Mouse (Mus musculus): Measurements from ENCODE around the gene Ank3. TPM values are rescaled to one million over a fixed set of nuclear protein-coding genes. Genes with fewer than 3 reads are reported as not detected.

The Ank3 gene
- total and polyA plus RNA-seq, 3 experiments = 3.2 to 6.7 TPM; not detected in 1

DNA sequence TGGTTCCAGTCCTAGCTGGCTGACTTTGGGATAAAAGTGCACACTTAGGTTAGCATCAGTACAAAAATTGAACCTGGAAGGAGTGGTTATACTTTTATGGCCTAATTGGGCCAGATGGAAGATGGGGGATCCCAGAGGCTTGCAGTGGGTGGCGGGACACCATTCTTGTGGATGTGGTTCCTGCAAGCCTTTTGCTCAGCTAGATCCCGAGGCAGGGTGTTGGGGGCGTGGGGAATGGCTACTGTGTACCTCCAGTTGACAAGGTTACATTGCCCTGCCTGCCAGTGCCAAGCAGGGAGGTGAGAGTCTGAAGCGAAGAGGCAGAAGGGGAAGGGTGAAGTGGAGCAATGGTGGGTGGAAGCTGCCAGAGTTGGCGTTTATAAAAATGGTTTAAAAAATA is 48.0 kb downstream of the Ank3 start:
- no peaks in the 10 kb centered on the region for H3K9me3 ChIP-seq (replicated peaks; ENCODE audit: insufficient read depth, low read length)
- H3K4me1 ChIP-seq (ENCODE audit: control insufficient read depth in 1 of 2, insufficient read depth in 2 of 2, low read length in 2 of 2) = no peaks in the 10 kb centered on the region
- H3K27me3 ChIP-seq (ENCODE audit: control insufficient read depth in 1 of 2, insufficient read depth in 2 of 2, low read length in 2 of 2) = no peaks in the 10 kb centered on the region
- no peaks in the 10 kb centered on the region for H3K79me2 ChIP-seq (ENCODE audit: control insufficient read depth, insufficient read depth, low read length, poor library complexity)
- H3K4me3 ChIP-seq (ENCODE audit: control insufficient read depth in 1 of 2, insufficient read depth in 1 of 2, low read depth in 2 of 2, low read length in 2 of 2) = no peak overlapping the region
- no peak for DNase-seq (ENCODE audit: low read depth, low spot score)
- TF ChIP-seq USF1 (IDR thresholded peaks at IDR 0.05; ENCODE audit: low read depth, low read length) (no peak), ZC3H11A (IDR thresholded peaks at IDR 0.05; ENCODE audit: low read depth, low read length) (no peak), ELF1 (IDR thresholded peaks at IDR 0.05; ENCODE audit: low read depth, low read length) (no peak)
- H3K9ac ChIP-seq (ENCODE audit: control insufficient read depth, low read depth, low read length, poor library complexity, severe bottlenecking) = no peak overlapping the region
- no peaks in the 10 kb centered on the region for H3K36me3 ChIP-seq (ENCODE audit: control insufficient read depth in 1 of 2, insufficient read depth in 2 of 2, low read length in 2 of 2)
- no peak overlapping the region for H3K27ac ChIP-seq (ENCODE audit: control insufficient read depth, low read depth, low read length)

- H3K9me3 ChIP-seq (replicated peaks; ENCODE audit: insufficient read depth, low read length) = no peaks in the 10 kb centered on the region
- TF ChIP-seq MAX (IDR thresholded peaks at IDR 0.05; ENCODE audit: low read length) (no peak), POLR2AphosphoS2 (IDR thresholded peaks at IDR 0.05; ENCODE audit: low read length) (no peak), MXI1 (IDR thresholded peaks at IDR 0.05; ENCODE audit: low read depth, low read length) (no peak), EP300 (IDR thresholded peaks at IDR 0.05; ENCODE audit: low read depth in 1 of 2, low read length in 2 of 2) (no peak), KAT2A (conservative IDR thresholded peaks at IDR 0.05; ENCODE audit: low read depth, low read length) (no peak), RCOR1 (IDR thresholded peaks at IDR 0.05; ENCODE audit: low read depth, low read length) (no peak), E2F4 (IDR thresholded peaks at IDR 0.05; ENCODE audit: borderline replicate concordance, low read depth, low read length) (no peak), NRF1 (IDR thresholded peaks at IDR 0.05; ENCODE audit: insufficient read depth, low read depth, low read length, poor library complexity, severe bottlenecking) (no peak), JUND (IDR thresholded peaks at IDR 0.05; ENCODE audit: low read depth, low read length) (no peak), ETS1 (IDR thresholded peaks at IDR 0.05; ENCODE audit: low read depth, low read length) (no peak), POLR2AphosphoS5 (IDR thresholded peaks at IDR 0.05; ENCODE audit: borderline replicate concordance, low read depth, low read length) (no peak), MAZ (IDR thresholded peaks at IDR 0.05; ENCODE audit: low read depth, low read length) (no peak), RAD21 (IDR thresholded peaks at IDR 0.05; ENCODE audit: low read depth, low read length) (no peak), MYB (IDR thresholded peaks at IDR 0.05; ENCODE audit: low read depth, low read length) (no peak), USF2 (IDR thresholded peaks at IDR 0.05; ENCODE audit: borderline replicate concordance in 1 of 2, insufficient read depth in 1 of 2, low read depth in 1 of 2, low read length in 2 of 2) (no peak), CHD1 (IDR thresholded peaks at IDR 0.05; ENCODE audit: low read depth, low read length) (no peak), GATA1 (IDR thresholded peaks at IDR 0.05; ENCODE audit: low read depth, low read length) (no peak), POLR2A (IDR thresholded peaks at IDR 0.05; ENCODE audit: control insufficient read depth in 1 of 2, insufficient read depth in 1 of 2, low read depth in 1 of 2, low read length in 2 of 2, poor library complexity in 1 of 2) (no peak), NELFE (IDR thresholded peaks at IDR 0.05; ENCODE audit: low read depth, low read length) (no peak), ZMIZ1 (IDR thresholded peaks at IDR 0.05; ENCODE audit: low read depth, low read length) (no peak)
- H3K9ac ChIP-seq (ENCODE audit: control insufficient read depth, low read depth, low read length, poor library complexity, severe bottlenecking) = no peak overlapping the region
- DNase-seq (ENCODE audit: low read depth, low spot score) = no peak
- no peak overlapping the region for H3K27ac ChIP-seq (ENCODE audit: control insufficient read depth, low read depth, low read length)
- H3K27me3 ChIP-seq (ENCODE audit: control insufficient read depth in 1 of 2, insufficient read depth in 2 of 2, low read length in 2 of 2) = no peaks in the 10 kb centered on the region
- H3K4me3 ChIP-seq (ENCODE audit: control insufficient read depth in 1 of 2, insufficient read depth in 1 of 2, low read depth in 2 of 2, low read length in 2 of 2) = no peak overlapping the region
- H3K36me3 ChIP-seq (ENCODE audit: control insufficient read depth in 1 of 2, insufficient read depth in 2 of 2, low read length in 2 of 2) = no peaks in the 10 kb centered on the region
- no peaks in the 10 kb centered on the region for H3K79me2 ChIP-seq (ENCODE audit: control insufficient read depth, insufficient read depth, low read length, poor library complexity)
- no peaks in the 10 kb centered on the region for H3K4me1 ChIP-seq (ENCODE audit: control insufficient read depth in 1 of 2, insufficient read depth in 2 of 2, low read length in 2 of 2)
Observed at GRCm38 (mm10) chr10:69447308-69447707, 48.7 kb downstream of the Ank3 start.

Data from MEL (cell line).